Mouse (Mus musculus) thymus, adult 2 months (tissue): ENCODE measurements at regions not wholly inside any gene's neighbourhood (a gene's known extent, or its start where the extent isn't known, plus 50 kb on each side); places are given as distances from the start of the nearest gene placed in this dataset.

Experiments
- DNase-seq: peaks from one replicate; pipeline ENCODE4 v3.0.0; 2021
- H3K27ac ChIP-seq: fragments of 200-500 bp; 2 replicates; pipeline ENCODE4 v1.5.1; 2012; ENCODE audit warnings: low read length, control low read depth; ENCODE audit not compliant: control insufficient read depth, insufficient read depth
- H3K27me3 ChIP-seq: fragments of 200-500 bp; 2 replicates; pipeline ENCODE4 v1.6.1; 2012; ENCODE audit warnings: mild to moderate bottlenecking, low read length, moderate library complexity, mixed read lengths; ENCODE audit not compliant: control insufficient read depth, insufficient read depth
- H3K36me3 ChIP-seq: fragments of 200-500 bp; 2 replicates; pipeline ENCODE4 v1.6.1; 2012; ENCODE audit warnings: mild to moderate bottlenecking, low read length, moderate library complexity; ENCODE audit not compliant: control insufficient read depth, insufficient read depth
- H3K4me1 ChIP-seq: fragments of 200-500 bp; replicated peaks from 2 replicates; pipeline ENCODE4 v1.6.1; 2012; ENCODE audit warnings: low read length; ENCODE audit not compliant: control insufficient read depth, insufficient read depth
- H3K4me3 ChIP-seq: fragments of 200-500 bp; 2 replicates; pipeline ENCODE4 v1.5.1; 2012; ENCODE audit warnings: mild to moderate bottlenecking, low read length, control low read depth, moderate library complexity; ENCODE audit not compliant: control insufficient read depth, insufficient read depth
- CTCF ChIP-seq: fragments of 200-500 bp; IDR thresholded peaks from 2 replicates; pipeline ENCODE4 v1.5.1; 2012; ENCODE audit warnings: mild to moderate bottlenecking, control low read depth, low read length, moderate library complexity, borderline replicate concordance; ENCODE audit not compliant: control insufficient read depth, poor library complexity, insufficient read depth; ENCODE audit errors: extremely low read depth
- POLR2A ChIP-seq: fragments of 200-500 bp; IDR thresholded peaks from 2 replicates; pipeline ENCODE4 v1.6.1; 2012; ENCODE audit warnings: mild to moderate bottlenecking, low read length, control low read depth, moderate library complexity; ENCODE audit not compliant: control insufficient read depth, poor library complexity, insufficient read depth; ENCODE audit errors: extremely low read depth
- WGBS: fragments of 180-500 bp; shearing (Covaris S2); methylation state at CpG from one replicate; pipeline ENCODE4 v1.1.7; 2018; 5-methylcytosine and 5-hydroxymethylcytosine counted together

DNA sequence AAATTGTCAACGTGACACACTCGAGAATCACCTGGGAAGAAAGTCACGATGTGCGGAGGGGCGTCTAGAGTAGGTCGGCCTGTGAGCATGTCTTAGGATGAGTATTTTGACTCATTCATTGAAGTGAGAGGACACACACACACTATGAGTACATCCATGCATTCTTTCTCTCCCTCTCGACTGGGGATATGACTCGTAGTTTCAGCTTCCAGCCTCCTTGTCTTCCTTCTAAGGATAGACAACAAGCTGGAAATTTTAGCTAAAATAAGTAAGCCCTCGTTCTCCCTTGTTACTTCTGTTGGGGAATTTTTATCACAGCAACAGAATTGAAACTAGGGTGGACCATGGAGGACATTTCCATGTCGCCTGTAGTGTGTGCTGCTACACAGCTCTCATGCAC lies 124.3 kb upstream of the Sh3bp4 start:
- WGBS: 94% methylated on average over 10 of the region's 10 CpGs
- no peaks in the 10 kb centered on the region for H3K36me3 ChIP-seq
- H3K27ac ChIP-seq: no peak overlapping the region
- no peak for DNase-seq
- no peak overlapping the region for H3K4me3 ChIP-seq
- H3K4me1 ChIP-seq: no peaks in the 10 kb centered on the region
- TF ChIP-seq POLR2A (no peak), CTCF (no peak)
- no peaks in the 10 kb centered on the region for H3K27me3 ChIP-seq

DNA sequence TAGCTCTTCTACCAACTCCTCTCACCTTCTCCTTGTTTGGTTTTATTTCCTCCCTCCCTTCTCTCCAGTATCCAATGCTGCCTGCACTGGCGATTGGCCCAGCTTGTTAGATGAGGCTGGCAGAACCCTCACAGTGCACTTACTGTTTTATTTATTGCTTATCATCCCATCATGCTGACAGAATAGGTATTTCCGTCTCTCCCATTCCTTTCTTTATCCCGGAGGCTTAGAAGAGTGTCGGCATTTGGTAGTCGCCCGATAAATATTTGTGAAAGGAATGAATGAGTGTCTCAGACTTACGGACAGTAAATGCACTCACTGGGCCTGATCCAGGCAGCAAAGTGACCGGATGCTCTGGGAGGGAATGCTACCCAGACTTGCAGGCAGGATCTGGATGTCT lies 123.8 kb upstream of the Sh3bp4 start:
- Histone ChIP-seq H3K27ac (no peak overlapping the region), H3K27me3 (no peaks in the 10 kb centered on the region), H3K36me3 (no peaks in the 10 kb centered on the region), H3K4me1 (no peaks in the 10 kb centered on the region), H3K4me3 (no peak overlapping the region)
- TF ChIP-seq POLR2A (no peak), CTCF (no peak)
- DNase-seq: no peak
- 98% methylated on average over 8 of the region's 8 CpGs for WGBS

- H3K4me3 ChIP-seq: no peak overlapping the region
- no peak overlapping the region for H3K27ac ChIP-seq
- H3K27me3 ChIP-seq: no peaks in the 10 kb centered on the region
- no peaks in the 10 kb centered on the region for H3K36me3 ChIP-seq
- no peak for TF ChIP-seq CTCF
- TF ChIP-seq POLR2A: no peak
- WGBS: 94% methylated on average over 1 of the region's 1 CpGs
- no peak for DNase-seq
- H3K4me1 ChIP-seq: no peaks in the 10 kb centered on the region
Observed at GRCm38 (mm10) chr1:88949911-88950310, 120.3 kb upstream of the Sh3bp4 start.

DNA sequence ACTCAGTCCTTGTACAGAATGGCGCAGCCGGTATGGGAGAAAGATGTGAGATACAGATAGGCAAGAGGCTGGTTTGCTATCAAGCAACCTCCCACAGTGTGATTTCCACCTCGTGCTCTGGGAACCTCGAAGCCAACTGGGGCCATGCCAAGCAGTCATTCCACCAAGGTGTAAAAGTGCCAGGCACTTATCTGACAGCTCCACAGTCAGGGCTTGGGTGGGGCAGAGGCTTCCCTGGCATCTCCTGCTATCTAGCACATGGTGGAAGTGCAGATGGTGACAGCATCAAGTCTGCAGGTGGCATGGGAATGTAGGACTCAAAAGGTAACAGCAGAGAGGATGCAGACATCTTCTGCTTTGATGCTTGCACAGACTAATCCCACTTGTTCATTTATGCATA lies 116.7 kb upstream of the Sh3bp4 start:
- WGBS: 88% methylated on average over 4 of the region's 4 CpGs
- TF ChIP-seq CTCF (no peak), POLR2A (no peak)

DNA sequence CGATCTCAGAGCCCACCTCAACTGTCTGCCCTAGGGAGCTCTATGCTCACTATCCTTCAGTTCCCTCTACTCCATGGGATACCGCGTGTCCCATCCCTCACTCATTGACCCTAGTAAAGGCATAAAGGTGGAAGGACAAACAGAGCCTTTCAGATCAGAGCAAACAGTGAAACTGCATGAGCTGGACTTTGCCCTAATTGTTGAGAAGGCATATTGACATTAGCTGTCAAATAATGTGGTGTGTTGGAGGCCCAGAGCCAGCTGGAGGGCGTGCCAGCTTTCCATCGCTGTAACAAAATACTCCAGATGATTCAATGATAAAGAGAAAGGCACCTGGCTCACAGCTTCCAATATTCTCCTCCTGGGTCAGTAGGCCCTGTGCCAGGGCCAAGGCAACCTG lies 115.4 kb upstream of the Sh3bp4 start:
- H3K4me1 ChIP-seq: no peaks in the 10 kb centered on the region
- H3K27me3 ChIP-seq: no peaks in the 10 kb centered on the region
- 91% methylated on average over 5 of the region's 5 CpGs for WGBS
- DNase-seq: no peak
- TF ChIP-seq CTCF: no peak
- TF ChIP-seq POLR2A: no peak
- H3K36me3 ChIP-seq: no peaks in the 10 kb centered on the region
- H3K27ac ChIP-seq: no peak overlapping the region
- no peak overlapping the region for H3K4me3 ChIP-seq

More for the DNA sequence above, 116.7 kb upstream of the Sh3bp4 start:
- Histone ChIP-seq H3K36me3 (no peaks in the 10 kb centered on the region), H3K4me3 (no peak overlapping the region), H3K27me3 (no peaks in the 10 kb centered on the region), H3K27ac (no peak overlapping the region), H3K4me1 (no peaks in the 10 kb centered on the region)
- DNase-seq: no peak

DNA sequence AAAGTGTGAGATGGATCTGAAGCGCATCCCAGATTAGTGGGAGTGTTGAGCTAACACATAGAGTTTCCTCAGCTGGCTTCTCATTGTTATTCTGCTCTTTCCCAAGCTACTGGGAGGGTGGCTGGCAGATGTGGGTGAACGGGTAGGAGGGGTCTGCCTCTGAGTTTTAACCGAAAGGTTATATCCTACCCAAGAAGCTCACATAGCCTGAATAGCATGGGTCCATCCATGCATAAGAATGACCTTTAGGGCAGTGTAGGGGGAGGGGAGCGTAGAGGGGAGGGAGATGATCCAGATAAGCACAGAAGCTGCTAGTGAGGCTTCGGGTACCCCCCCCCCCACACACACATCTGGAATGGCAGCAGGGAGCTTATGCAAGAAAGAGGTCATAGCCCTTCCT lies 113.2 kb upstream of the Sh3bp4 start:
- Histone ChIP-seq H3K36me3 (no peaks in the 10 kb centered on the region), H3K4me1 (no peaks in the 10 kb centered on the region), H3K27ac (no peak overlapping the region), H3K27me3 (no peaks in the 10 kb centered on the region), H3K4me3 (no peak overlapping the region)
- no peak for TF ChIP-seq CTCF
- no peak for TF ChIP-seq POLR2A
- no peak for DNase-seq
- WGBS: 92% methylated on average over 5 of the region's 5 CpGs

DNA sequence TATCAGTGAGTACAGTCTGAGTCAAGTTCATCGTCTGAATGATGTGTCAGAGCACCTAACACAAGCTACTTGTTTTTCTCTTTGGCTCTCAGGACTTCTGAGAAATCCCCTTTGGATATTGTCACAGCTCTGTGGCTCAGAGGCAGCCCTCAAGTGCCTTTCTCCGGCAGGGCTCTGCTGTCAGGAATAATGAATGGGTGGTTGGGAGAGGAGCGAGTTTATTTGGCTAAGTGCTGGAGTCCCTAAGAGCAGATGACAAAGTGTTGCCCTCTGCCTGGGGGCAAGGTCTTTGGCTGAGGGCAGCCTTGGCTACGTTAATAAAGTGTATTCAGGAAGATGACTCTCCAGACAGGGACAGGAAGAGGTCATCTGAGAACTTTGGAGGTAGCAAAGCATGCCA lies 110.5 kb upstream of the Sh3bp4 start:
- Histone ChIP-seq H3K27ac (no peak overlapping the region), H3K27me3 (no peaks in the 10 kb centered on the region), H3K4me1 (no peaks in the 10 kb centered on the region), H3K4me3 (no peak overlapping the region), H3K36me3 (no peaks in the 10 kb centered on the region)
- DNase-seq: no peak
- 74% methylated on average over 4 of the region's 4 CpGs for WGBS
- no peak for TF ChIP-seq CTCF
- no peak for TF ChIP-seq POLR2A
